Mouse (Mus musculus): ENCODE data around the gene Rpl12.

Rpl12 gene

DNA sequence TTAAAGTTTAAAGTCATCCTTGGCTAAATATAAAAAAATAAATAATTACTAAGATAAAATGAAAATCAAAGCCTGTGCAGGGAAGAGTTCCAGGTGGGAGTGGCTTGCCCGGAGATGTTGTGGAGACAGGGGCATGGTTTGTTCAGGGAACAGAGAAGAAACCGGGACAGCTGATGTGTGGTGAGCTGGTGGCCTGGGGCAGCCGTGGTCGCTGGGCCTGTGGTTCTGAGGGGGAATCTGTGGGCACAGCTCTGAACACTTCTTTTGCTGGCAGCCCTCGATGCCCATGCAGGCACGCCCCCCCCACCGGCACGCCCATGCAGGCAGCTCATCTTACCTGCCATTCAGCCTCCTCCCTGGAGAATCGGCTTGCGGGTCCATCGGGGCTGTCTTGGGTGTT, 13.9 kb upstream of the Rpl12 start:
- no peak for DNase-seq

- peak; percentile 30 for DNase-seq
Measured at GRCm38 (mm10) chr2:32954581-32954980, 6.8 kb upstream of the Rpl12 start.

- no peak for DNase-seq
Measured at GRCm38 (mm10) chr2:32957344-32957743, 4.0 kb upstream of the Rpl12 start.

- DNase-seq, result no peak
Measured at GRCm38 (mm10) chr2:32960273-32960672, 1.1 kb upstream of the Rpl12 start.

DNA sequence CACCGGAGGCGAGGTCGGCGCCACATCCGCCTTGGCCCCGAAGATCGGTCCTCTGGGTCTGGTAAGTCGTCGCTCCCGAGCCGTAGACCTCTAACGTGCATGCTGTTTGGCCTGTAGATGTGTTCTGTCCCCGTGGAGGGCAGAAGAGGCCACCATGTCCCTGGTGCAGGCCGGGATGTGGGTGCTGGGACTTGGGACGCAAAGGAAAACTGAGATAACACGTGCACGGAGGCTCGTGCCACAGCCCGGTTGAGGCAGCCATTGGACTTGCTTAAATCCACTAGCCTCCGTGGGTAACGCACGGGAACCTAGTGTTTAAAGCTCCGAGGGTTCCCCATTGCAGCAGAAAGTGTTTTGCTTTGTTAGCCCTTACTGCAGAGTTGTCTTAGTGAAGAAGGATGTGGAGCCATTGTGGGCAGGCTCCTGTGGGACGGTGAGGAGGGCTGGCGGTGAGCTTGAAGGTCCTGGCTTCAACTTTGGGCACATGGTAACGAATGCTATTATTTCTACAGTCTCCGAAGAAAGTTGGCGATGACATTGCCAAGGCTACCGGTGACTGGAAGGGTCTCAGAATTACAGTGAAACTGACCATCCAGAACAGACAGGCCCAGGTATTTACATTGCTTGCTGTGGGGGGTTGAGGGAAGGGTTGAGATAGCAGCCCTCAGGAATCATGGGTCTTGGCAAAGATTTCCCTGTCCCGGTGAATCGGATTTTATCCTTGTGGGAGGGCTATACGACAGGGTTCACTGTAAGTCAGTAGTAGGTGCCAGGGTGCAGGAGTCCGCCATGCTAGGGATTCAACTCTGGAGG, 909 bp downstream of the Rpl12 start:
- no peak for DNase-seq

- peak; percentile 79 for DNase-seq
Measured at GRCm38 (mm10) chr2:32962875-32963220, 1.5 kb downstream of the Rpl12 start.

GRCm38 (mm10) chr2:32963544-32963943, 2.2 kb downstream of the Rpl12 start:
- DNase-seq, result no peak

- DNase-seq, result no peak
Measured at GRCm38 (mm10) chr2:32963981-32964380, 2.6 kb downstream of the Rpl12 start.

DNA sequence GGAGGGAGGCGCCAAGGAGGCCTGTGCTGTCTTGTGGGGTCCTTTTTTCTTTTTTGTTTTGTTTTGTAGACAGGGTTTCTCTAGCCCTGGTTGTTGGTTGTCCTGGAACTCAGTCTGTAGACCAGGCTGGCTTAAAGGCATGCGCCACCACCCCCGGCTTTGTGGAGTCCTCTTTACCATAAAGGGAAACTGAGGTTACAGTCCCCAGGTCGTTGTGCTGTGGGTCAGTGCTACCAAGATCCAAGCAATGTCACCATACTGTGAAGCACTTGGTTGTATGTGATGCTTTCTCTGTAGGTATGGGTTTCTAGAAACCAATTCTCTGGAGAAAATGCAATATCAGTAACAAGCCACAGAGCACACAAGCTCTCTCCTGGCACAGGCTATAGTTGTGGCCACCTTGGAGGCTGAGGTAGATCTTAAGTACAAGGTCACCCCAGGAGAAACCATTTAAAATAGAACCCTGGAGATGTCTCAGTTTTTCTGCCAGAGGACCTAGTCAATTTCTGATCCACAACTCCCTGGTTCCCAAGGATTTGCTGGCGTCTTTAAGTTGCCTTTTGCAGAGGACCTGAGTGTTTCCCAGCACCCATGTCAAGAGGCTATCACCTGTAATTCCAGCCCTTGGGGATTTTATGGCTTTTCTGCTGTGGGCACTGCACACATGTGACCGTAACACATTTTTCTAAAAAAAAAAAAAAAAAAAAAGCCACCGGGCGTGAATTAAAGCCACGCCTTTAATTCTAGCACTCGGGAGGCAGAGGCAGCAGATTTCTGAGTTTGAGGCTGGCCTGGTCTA, 3.5 kb downstream of the Rpl12 start:
- no peak for DNase-seq

GRCm38 (mm10) chr2:32965511-32966183, 4.3 kb downstream of the Rpl12 start:
- no peak for DNase-seq

DNA sequence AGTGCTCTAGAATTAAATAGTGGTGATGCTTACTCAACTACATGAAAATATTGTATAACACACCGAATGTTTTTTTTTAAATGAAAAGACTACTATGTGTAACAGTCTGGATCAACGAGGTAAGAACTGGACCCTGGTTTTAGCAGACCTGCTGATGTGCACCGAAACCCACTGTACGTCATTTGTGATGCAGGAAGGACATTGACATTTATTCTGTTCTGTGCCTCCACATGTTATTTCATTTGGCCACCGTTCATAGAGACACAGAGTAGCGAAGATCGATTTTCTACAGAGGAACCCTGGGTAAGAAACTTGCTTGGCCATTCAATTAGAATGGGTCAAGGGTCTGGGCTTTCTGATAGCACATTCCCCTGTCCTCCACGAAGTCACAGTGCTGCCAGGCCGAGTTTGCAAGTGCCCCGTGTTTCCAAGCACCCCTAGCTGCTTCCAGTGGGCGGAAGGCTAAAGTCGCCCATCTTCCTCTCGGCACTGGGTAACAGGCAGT, 4.9 kb downstream of the Rpl12 start:
- no peak for DNase-seq

- peak; percentile 82 for DNase-seq
Measured at GRCm38 (mm10) chr2:32966689-32967631, 5.6 kb downstream of the Rpl12 start.

- no peak for DNase-seq
Measured at GRCm38 (mm10) chr2:32968024-32968614, 6.8 kb downstream of the Rpl12 start.

GRCm38 (mm10) chr2:32969326-32969725, 8.0 kb downstream of the Rpl12 start:
- no peak for DNase-seq

DNA sequence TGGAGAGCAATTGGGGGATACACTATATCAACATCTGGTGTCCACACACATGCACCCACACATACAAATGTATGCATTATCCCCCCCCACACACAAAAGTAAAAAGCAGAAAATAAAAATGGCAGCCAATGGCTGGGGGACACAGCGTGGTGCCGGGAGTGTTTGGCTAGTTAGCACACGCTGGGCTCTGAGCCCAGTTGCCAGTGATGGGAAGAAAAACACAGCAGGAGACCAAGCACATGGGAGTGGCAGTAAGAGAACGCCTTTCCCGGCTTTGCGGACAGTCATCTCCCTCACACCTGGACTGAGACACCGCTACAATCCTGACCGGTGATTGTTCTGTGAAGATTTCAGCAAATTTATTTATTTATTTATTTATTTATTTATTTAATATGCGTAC, 9.9 kb downstream of the Rpl12 start:
- no peak for DNase-seq

DNA sequence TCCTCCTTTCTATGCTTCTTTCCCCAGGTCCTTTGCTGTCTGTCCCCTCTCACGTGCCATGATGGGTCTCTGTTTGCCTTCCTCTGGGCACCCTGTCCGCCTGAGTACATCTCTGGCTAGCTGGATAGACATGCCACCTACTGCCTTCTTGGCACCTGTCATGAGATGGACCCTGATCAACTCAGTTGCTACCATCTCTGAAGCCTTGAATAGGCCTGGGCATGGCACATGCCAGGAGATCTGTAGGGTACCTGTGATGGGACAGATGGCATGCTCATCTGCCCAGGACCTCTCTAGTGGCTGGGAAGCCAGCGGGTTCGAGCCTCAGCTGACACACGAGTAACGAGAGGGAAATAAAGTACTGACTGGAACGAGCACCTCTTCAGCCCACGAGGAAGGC, 12.9 kb downstream of the Rpl12 start:
- DNase-seq, result no peak

DNA sequence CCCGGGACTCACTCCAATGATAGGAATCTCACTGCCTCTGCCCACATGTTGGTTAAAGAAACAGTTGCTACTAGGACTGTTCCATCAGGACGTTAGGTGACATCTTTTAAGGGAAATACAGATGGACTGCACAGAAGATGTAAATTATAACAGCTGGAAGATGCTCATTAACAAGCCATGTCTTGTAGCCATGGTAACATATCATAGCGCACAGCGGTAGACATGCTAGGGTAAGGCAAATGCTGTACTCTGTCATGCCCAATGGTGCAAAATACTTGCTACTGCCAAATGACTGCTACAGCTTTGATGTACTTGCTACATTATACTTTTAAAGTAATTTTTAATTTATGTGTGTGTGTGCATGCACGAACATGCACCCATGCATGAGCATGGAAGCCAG, 15.8 kb downstream of the Rpl12 start:
- no peak for DNase-seq

DNA sequence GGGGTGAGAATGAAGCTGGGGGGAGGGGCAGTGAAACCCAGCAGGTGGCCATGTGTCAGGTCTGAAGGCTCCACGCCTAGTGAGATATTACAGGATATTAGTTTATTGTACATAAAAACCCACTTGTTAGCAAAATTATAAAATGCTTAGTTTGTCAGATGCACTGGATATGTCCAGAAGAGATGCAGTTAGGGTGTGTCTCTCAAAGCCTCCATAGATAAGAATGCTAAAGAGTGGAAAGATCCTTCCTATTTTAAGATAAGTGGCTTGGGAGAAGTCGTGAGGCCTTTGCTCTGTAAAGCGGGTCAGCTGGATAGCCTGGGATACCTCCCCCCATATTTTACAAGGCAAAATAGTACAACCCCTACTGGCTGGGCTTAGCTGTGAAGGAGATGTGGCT, 17.3 kb downstream of the Rpl12 start:
- no peak for DNase-seq

- no peak for DNase-seq
Measured at GRCm38 (mm10) chr2:32979675-32980074, 18.3 kb downstream of the Rpl12 start.

- no peak for DNase-seq
Measured at GRCm38 (mm10) chr2:32981281-32981680, 19.9 kb downstream of the Rpl12 start.

DNA sequence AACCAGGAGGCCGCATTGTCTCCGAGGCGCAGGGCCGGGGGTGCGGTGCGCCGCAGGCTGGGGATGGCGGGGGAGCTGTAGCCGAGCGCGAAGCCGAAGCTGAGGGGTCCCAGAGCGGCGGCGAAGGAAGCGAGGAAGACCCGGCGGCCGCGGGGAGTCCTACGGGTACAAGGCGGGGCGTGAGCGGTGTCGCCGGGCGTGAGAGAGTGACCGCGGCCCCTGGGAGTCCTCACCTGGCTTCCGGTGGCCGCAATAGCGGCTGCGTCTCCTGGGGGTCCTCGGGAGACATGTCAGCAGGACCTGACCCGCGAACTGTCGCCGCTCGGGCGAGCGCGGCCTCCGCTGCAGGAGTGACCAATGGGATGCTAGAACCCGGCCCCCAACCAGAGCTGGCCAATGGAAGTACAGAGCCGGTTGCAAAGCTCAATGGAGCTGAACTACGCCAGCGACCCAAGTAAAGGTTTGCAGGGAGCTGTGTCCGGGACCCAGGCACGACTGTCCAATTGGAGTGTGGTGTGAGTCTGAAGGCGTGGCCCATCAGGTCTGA, 20.4 kb downstream of the Rpl12 start, which contains the start of gene Slc2a8:
Gene Slc2a8 (minus strand): TSS at position 359 of the 547 bp plus-strand sequence.
- DNase-seq, result peak; percentile 79

GRCm38 (mm10) chr2:32982700-32983099, 21.3 kb downstream of the Rpl12 start:
- no peak for DNase-seq
